Mouse (Mus musculus) left cerebral cortex, adult 18-20 months (tissue): ENCODE measurements around the gene March9. TPM values are rescaled to one million over a fixed set of nuclear protein-coding genes. Genes with fewer than 3 reads are reported as not detected.
A peak's percentile ranks its signal among the peaks of the same experiment; 100 is the strongest.
"Not testable (repeated sequence)": the region's sequence is repeated elsewhere in the genome, so short reads cannot be mapped to it uniquely, and the experiment has no call there.

Experiments used
- DNase-seq, 2 experiments: peaks; one replicate each; pipeline ENCODE4 v3.0.0; 2021 to 2022; ENCODE audit warnings: low spot score in 2 of 2, mixed read lengths in 1 of 2
- total RNA-seq, 2 experiments: library from RNA; stranded (reverse); gene quantifications; 2 replicates each; pipeline ENCODE4 v1.2.3; 2021

Gene March9
- total RNA-seq, 2 experiments from 2014 or later: 20.0 to 23.1 TPM

- peak in 1 of 2 experiments; percentile 60 for DNase-seq
Observed at GRCm38 (mm10) chr10:127080901-127081780, 21.2 kb upstream of the March9 start.

- DNase-seq: peak in 1 of 2 experiments; percentile 39
Observed at GRCm38 (mm10) chr10:127079665-127080391, 19.8 kb upstream of the March9 start.

GRCm38 (mm10) chr10:127078677-127079575, 18.9 kb upstream of the March9 start:
- peak in 1 of 2 experiments; percentile 84 for DNase-seq

GRCm38 (mm10) chr10:127078001-127078676, 18.2 kb upstream of the March9 start:
- DNase-seq: peak in 1 of 2 experiments; percentile 59

GRCm38 (mm10) chr10:127077515-127077914, 17.5 kb upstream of the March9 start:
- DNase-seq: peak in 1 of 2 experiments; percentile 52

GRCm38 (mm10) chr10:127076082-127076481, 16.1 kb upstream of the March9 start:
- DNase-seq: peak in 1 of 2 experiments; percentile 40

- no peak for DNase-seq
Observed at GRCm38 (mm10) chr10:127075651-127076050, 15.7 kb upstream of the March9 start.

GRCm38 (mm10) chr10:127075080-127075479, 15.1 kb upstream of the March9 start, which contains the start of gene Agap2:
Gene Agap2, plus strand, starts transcription at chr10:127075284.
- DNase-seq: no peak

- DNase-seq: no peak
Observed at GRCm38 (mm10) chr10:127073981-127074380, 14.0 kb upstream of the March9 start.

- not testable (repeated sequence) for DNase-seq
Observed at GRCm38 (mm10) chr10:127072969-127073368, 13.0 kb upstream of the March9 start.

GRCm38 (mm10) chr10:127072270-127072669, 12.3 kb upstream of the March9 start:
- not testable (repeated sequence) for DNase-seq

GRCm38 (mm10) chr10:127071203-127071602, 11.2 kb upstream of the March9 start:
- no peak for DNase-seq

- peak; percentile 89 to 92 for DNase-seq
Observed at GRCm38 (mm10) chr10:127070190-127071121, 10.5 kb upstream of the March9 start, which contains the start of gene Tspan31. Gene Tspan31, minus strand, starts transcription at chr10:127070264.

GRCm38 (mm10) chr10:127069281-127070189, 9.6 kb upstream of the March9 start:
- DNase-seq: no peak

GRCm38 (mm10) chr10:127068360-127069038, 8.5 kb upstream of the March9 start:
- DNase-seq: no peak

- DNase-seq: no peak
Observed at GRCm38 (mm10) chr10:127066519-127067018, 6.6 kb upstream of the March9 start.

- no peak for DNase-seq
Observed at GRCm38 (mm10) chr10:127065981-127066380, 6.0 kb upstream of the March9 start.
